Mouse (Mus musculus): ENCODE results near the gene Sult2b1. TPM values are rescaled to one million over a fixed set of nuclear protein-coding genes. Genes with fewer than 3 reads are reported as not detected.
A peak's percentile ranks its signal among the peaks of the same experiment; 100 is the strongest.

Sult2b1 gene
- total RNA-seq (2012; rRNA removed) (0.13 and 0.17 TPM in 2 replicates), total RNA-seq (2014; rRNA removed) (not detected in 2 replicates), polyA plus RNA-seq (2012; ENCODE audit: insufficient read length, low read depth) (0.29 TPM in 1 of 2 replicates, not detected in the other)

GRCm38 (mm10) chr7:45784524-45785372 is at the start of gene Sult2b1:
Gene Sult2b1, minus strand, starts transcription at chr7:45784669.
- no peak for DNase-seq (ENCODE audit: extremely low read depth)
- Histone ChIP-seq H3K4me2 (ENCODE audit: insufficient read depth, low read depth, poor library complexity, severe bottlenecking) (peak within 1 kb of the TSS; percentile 37), H3K9ac (ENCODE audit: insufficient read depth, low read depth) (peak within 1 kb of the TSS; percentile 18; the same call in 1 of the 2 replicates), H3K4me3 (replicated peaks in 1 of 3; ENCODE audit: low read depth in 2 of 3, low read length in 2 of 3, poor library complexity in 1 of 3) (peak within 1 kb of the TSS; percentile 48 to 65 (median 53)), H3K9me3 (replicated peaks; ENCODE audit: low read length) (no peaks in the 10 kb centered on the region), H3K27ac (ENCODE audit: insufficient read depth, low read depth) (no peak within 1 kb of the TSS), H3K27me3 (replicated peaks) (peaks cover 17% of the 10 kb centered on the region), H3K4me1 (ENCODE audit: control insufficient read depth in 1 of 2, insufficient read depth in 2 of 2) (peaks cover 10 to 12% of the 10 kb centered on the region in 2 experiments), H3K79me2 (replicated peaks; ENCODE audit: control insufficient read depth, extremely low read depth, insufficient read depth, poor library complexity, severe bottlenecking) (no peaks in the 10 kb centered on the region), H3K36me3 (replicated peaks in 1 of 2; ENCODE audit: control insufficient read depth in 1 of 2, insufficient read depth in 1 of 2, low read length in 1 of 2) (no peaks in the 10 kb centered on the region)
- TF ChIP-seq KAT2A (IDR thresholded peaks at IDR 0.05; ENCODE audit: insufficient replicate concordance, low read length) (no peak), IRF4 (IDR thresholded peaks at IDR 0.05; ENCODE audit: low read depth, low read length) (no peak), ELF1 (IDR thresholded peaks at IDR 0.05; ENCODE audit: low read depth, low read length) (no peak), MAFK (IDR thresholded peaks at IDR 0.05; ENCODE audit: insufficient replicate concordance, low read length) (no peak), GABPA (IDR thresholded peaks at IDR 0.05; ENCODE audit: insufficient replicate concordance, low read depth, low read length) (no peak), ZNF384 (IDR thresholded peaks at IDR 0.05; ENCODE audit: low read depth, low read length) (no peak), MAX (IDR thresholded peaks at IDR 0.05; ENCODE audit: low read length) (no peak), ZKSCAN1 (IDR thresholded peaks at IDR 0.05; ENCODE audit: borderline replicate concordance, low read depth, low read length) (no peak), RCOR1 (conservative IDR thresholded peaks at IDR 0.05; ENCODE audit: low read depth, low read length) (no peak), TCF12 (IDR thresholded peaks at IDR 0.05; ENCODE audit: low read depth, low read length) (no peak), CTCF (conservative IDR thresholded peaks at IDR 0.05 in 1 of 2, IDR thresholded peaks at IDR 0.05 in 1 of 2; ENCODE audit: low read depth in 2 of 2, low read length in 2 of 2) (no peak), ZMIZ1 (IDR thresholded peaks at IDR 0.05; ENCODE audit: low read depth, low read length) (no peak), UBTF (IDR thresholded peaks at IDR 0.05; ENCODE audit: low read depth, low read length) (no peak), NRF1 (IDR thresholded peaks at IDR 0.05; ENCODE audit: low read depth, low read length) (no peak)
- in situ Hi-C loops (cut with MboI; ENCODE audit: low pct_ligation_motif_present, low pct_unique_long_range_greater_than_20kb, low sequenced_read_pairs) (no loop called here), dilution Hi-C loops (cut with MboI; ENCODE audit: extremely low pct_ligation_motif_present, extremely low pct_unique_long_range_greater_than_20kb, low sequenced_read_pairs) (no loop called here)

- H3K9ac ChIP-seq (ENCODE audit: insufficient read depth, low read depth): no peak overlapping the region
- dilution Hi-C loops (cut with MboI; ENCODE audit: extremely low pct_ligation_motif_present, extremely low pct_unique_long_range_greater_than_20kb, low sequenced_read_pairs): no loop called here
- no peak for DNase-seq (ENCODE audit: extremely low read depth)
- no peak overlapping the region for H3K4me2 ChIP-seq (ENCODE audit: insufficient read depth, low read depth, poor library complexity, severe bottlenecking)
- H3K4me1 ChIP-seq (ENCODE audit: control insufficient read depth in 1 of 2, insufficient read depth in 2 of 2): peaks cover 10 to 21% of the 10 kb centered on the region in 2 experiments
- H3K9me3 ChIP-seq (replicated peaks; ENCODE audit: low read length): peaks cover 19% of the 10 kb centered on the region
- in situ Hi-C loops (cut with MboI; ENCODE audit: low pct_ligation_motif_present, low pct_unique_long_range_greater_than_20kb, low sequenced_read_pairs): no loop called here
- no peak overlapping the region for H3K27ac ChIP-seq (ENCODE audit: insufficient read depth, low read depth)
- H3K36me3 ChIP-seq (replicated peaks in 1 of 2; ENCODE audit: control insufficient read depth in 1 of 2, insufficient read depth in 1 of 2, low read length in 1 of 2): peaks cover 6 to 11% of the 10 kb centered on the region in 2 experiments
- H3K79me2 ChIP-seq (replicated peaks; ENCODE audit: control insufficient read depth, extremely low read depth, insufficient read depth, poor library complexity, severe bottlenecking): peaks cover 16% of the 10 kb centered on the region
- TF ChIP-seq ELF1 (IDR thresholded peaks at IDR 0.05; ENCODE audit: low read depth, low read length) (no peak), ZNF384 (IDR thresholded peaks at IDR 0.05; ENCODE audit: low read depth, low read length) (no peak), MEF2A (IDR thresholded peaks at IDR 0.05; ENCODE audit: borderline replicate concordance, low read depth, low read length) (no peak)
- H3K27me3 ChIP-seq (replicated peaks): no peaks in the 10 kb centered on the region
- H3K4me3 ChIP-seq (replicated peaks in 1 of 3; ENCODE audit: low read depth in 2 of 3, low read length in 2 of 3, poor library complexity in 1 of 3): no peak overlapping the region
Measured at GRCm38 (mm10) chr7:45833924-45834323, 49.5 kb upstream of the Sult2b1 start.

Measured in CH12.LX (cell line).